Mouse (Mus musculus) limb, embryonic 15.5 days (tissue): ENCODE data around the gene Maea. TPM values are rescaled to one million over a fixed set of nuclear protein-coding genes. Genes with fewer than 3 reads are reported as not detected.

ENCODE experiments used
- ATAC-seq: fragments of 200-750 bp; cut with Nextera tagmentation; 2 replicates; pipeline ENCODE4 v1.8.0; 2017; ENCODE audit warnings: low read depth, moderate TSS enrichment; ENCODE audit not compliant: insufficient number of reproducible peaks, low FRiP score, low TSS enrichment
- H3K27ac ChIP-seq: fragments of 300-500 bp; sonication (generic); 2 replicates; pipeline ENCODE4 v1.5.1; 2015; ENCODE audit warnings: moderate library complexity, mild to moderate bottlenecking, inconsistent platforms
- H3K27me3 ChIP-seq: fragments of 300-500 bp; sonication (generic); 2 replicates; pipeline ENCODE4 v1.6.1; 2015; ENCODE audit warnings: inconsistent platforms
- H3K36me3 ChIP-seq: fragments of 300-500 bp; sonication (generic); 2 replicates; pipeline ENCODE4 v1.6.1; 2015; ENCODE audit warnings: inconsistent platforms
- H3K4me1 ChIP-seq: fragments of 300-500 bp; sonication (generic); 2 replicates; pipeline ENCODE4 v1.6.1; 2015; ENCODE audit warnings: inconsistent platforms
- H3K4me2 ChIP-seq: fragments of 300-500 bp; sonication (generic); 2 replicates; pipeline ENCODE4 v1.6.1; 2015; ENCODE audit warnings: mild to moderate bottlenecking, inconsistent platforms
- H3K4me3 ChIP-seq: fragments of 300-500 bp; sonication (generic); 2 replicates; pipeline ENCODE4 v1.5.1; 2015; ENCODE audit warnings: mild to moderate bottlenecking, inconsistent platforms
- H3K9ac ChIP-seq: fragments of 300-500 bp; sonication (generic); 2 replicates; pipeline ENCODE4 v1.6.1; 2015; ENCODE audit warnings: inconsistent platforms
- H3K9me3 ChIP-seq: fragments of 300-500 bp; sonication (generic); 2 replicates; pipeline ENCODE4 v1.6.1; 2016; ENCODE audit warnings: inconsistent platforms
- WGBS: fragments of 180-500 bp; shearing (Covaris S2); methylation state at CpG from one replicate; pipeline ENCODE4 v1.1.7; 2015; 5-methylcytosine and 5-hydroxymethylcytosine counted together
- polyA plus RNA-seq: library from polyadenylated mRNA; unstranded; fragments of >200 nt; fragmentation: Nextera tagmentation; extraction: Ambion mirVana; gene quantifications from 2 replicates; pipeline ENCODE4 v1.2.1, GENCODE M21; 2015

The Maea gene
- 114 and 119 TPM in 2 replicates for polyA plus RNA-seq

- peaks cover 15% of the 10 kb centered on the region; the same call in 1 of the 2 replicates for H3K36me3 ChIP-seq
- H3K27ac ChIP-seq: peak within 1 kb of the TSS; percentile 88
- ATAC-seq: peak; percentile 100
- peaks cover 12% of the 10 kb centered on the region for H3K4me1 ChIP-seq
- under 1% methylated on average over 70 of the region's 71 CpGs for WGBS
- H3K9ac ChIP-seq: peak within 1 kb of the TSS; percentile 98
- 0 out of 2 replicates have a peak, but pooled peaks cover 6% of the 10 kb centered on the region for H3K9me3 ChIP-seq
- peak within 1 kb of the TSS; percentile 100 for H3K4me3 ChIP-seq
- H3K27me3 ChIP-seq: no peaks in the 10 kb centered on the region
- peak within 1 kb of the TSS; percentile 62 for H3K4me2 ChIP-seq
Measured at GRCm38 (mm10) chr5:33335273-33335976, at the start of gene Maea. Maea (plus strand) TSS chr5:33335509.

GRCm38 (mm10) chr5:33293796-33294430 lies 41.4 kb upstream of the Maea start:
- Histone ChIP-seq H3K4me1 (no peaks in the 10 kb centered on the region), H3K9me3 (no peaks in the 10 kb centered on the region), H3K36me3 (no peaks in the 10 kb centered on the region), H3K4me2 (no peak overlapping the region), H3K27me3 (no peaks in the 10 kb centered on the region), H3K4me3 (no peak overlapping the region), H3K9ac (no peak overlapping the region), H3K27ac (no peak overlapping the region)
- 33% methylated on average over 16 of the region's 16 CpGs for WGBS
- no peak for ATAC-seq

GRCm38 (mm10) chr5:33297164-33297563 lies 38.1 kb upstream of the Maea start:
- Histone ChIP-seq H3K27me3 (no peaks in the 10 kb centered on the region), H3K9ac (no peak overlapping the region), H3K4me3 (no peak overlapping the region), H3K4me1 (no peaks in the 10 kb centered on the region), H3K36me3 (no peaks in the 10 kb centered on the region), H3K4me2 (no peak overlapping the region), H3K9me3 (no peaks in the 10 kb centered on the region), H3K27ac (no peak overlapping the region)
- 77% methylated on average over 6 of the region's 6 CpGs for WGBS
- ATAC-seq: no peak

GRCm38 (mm10) chr5:33301801-33302200 lies 33.5 kb upstream of the Maea start:
- WGBS: 74% methylated on average over 2 of the region's 2 CpGs
- no peaks in the 10 kb centered on the region for H3K9me3 ChIP-seq
- no peak for ATAC-seq
- no peaks in the 10 kb centered on the region for H3K27me3 ChIP-seq
- H3K4me2 ChIP-seq: no peak overlapping the region
- H3K4me1 ChIP-seq: no peaks in the 10 kb centered on the region
- H3K27ac ChIP-seq: no peak overlapping the region
- no peaks in the 10 kb centered on the region for H3K36me3 ChIP-seq
- H3K4me3 ChIP-seq: no peak overlapping the region
- no peak overlapping the region for H3K9ac ChIP-seq

- no peak for ATAC-seq
- Histone ChIP-seq H3K4me1 (no peaks in the 10 kb centered on the region), H3K27ac (no peak overlapping the region), H3K9ac (no peak overlapping the region), H3K4me2 (no peak overlapping the region), H3K4me3 (no peak overlapping the region), H3K27me3 (no peaks in the 10 kb centered on the region), H3K9me3 (no peaks in the 10 kb centered on the region), H3K36me3 (no peaks in the 10 kb centered on the region)
- WGBS: 68% methylated on average over 3 of the region's 3 CpGs
Measured at GRCm38 (mm10) chr5:33310704-33311462, 24.4 kb upstream of the Maea start.

- no peaks in the 10 kb centered on the region for H3K36me3 ChIP-seq
- WGBS: 80% methylated on average over 7 of the region's 7 CpGs
- H3K9ac ChIP-seq: no peak overlapping the region
Measured at GRCm38 (mm10) chr5:33312192-33312591, 23.1 kb upstream of the Maea start.

GRCm38 (mm10) chr5:33324491-33324890 lies 10.8 kb upstream of the Maea start:
- H3K9me3 ChIP-seq: no peaks in the 10 kb centered on the region
- H3K4me2 ChIP-seq: no peak overlapping the region
- no peak overlapping the region for H3K4me3 ChIP-seq
- no peak for ATAC-seq
- no peak overlapping the region for H3K27ac ChIP-seq
- no peaks in the 10 kb centered on the region for H3K36me3 ChIP-seq
- 48% methylated on average over 2 of the region's 2 CpGs for WGBS
- H3K9ac ChIP-seq: no peak overlapping the region
- no peaks in the 10 kb centered on the region for H3K4me1 ChIP-seq
- no peaks in the 10 kb centered on the region for H3K27me3 ChIP-seq

More at GRCm38 (mm10) chr5:33312192-33312591, 23.1 kb upstream of the Maea start:
- no peak overlapping the region for H3K27ac ChIP-seq
- H3K4me1 ChIP-seq: no peaks in the 10 kb centered on the region
- no peak overlapping the region for H3K4me2 ChIP-seq
- ATAC-seq: no peak
- no peak overlapping the region for H3K4me3 ChIP-seq
- H3K27me3 ChIP-seq: no peaks in the 10 kb centered on the region
- no peaks in the 10 kb centered on the region for H3K9me3 ChIP-seq

- no peak for ATAC-seq
- 23% methylated on average over 18 of the region's 18 CpGs for WGBS
- peak overlapping the region; percentile 100 for H3K4me3 ChIP-seq
- peak overlapping the region; percentile 54; the same call in 1 of the 2 replicates for H3K9ac ChIP-seq
- H3K9me3 ChIP-seq: 0 out of 2 replicates have a peak, but pooled peaks cover 6% of the 10 kb centered on the region
- peak overlapping the region; percentile 88 for H3K27ac ChIP-seq
- peaks cover 15% of the 10 kb centered on the region; the same call in 1 of the 2 replicates for H3K36me3 ChIP-seq
- peaks cover 12% of the 10 kb centered on the region for H3K4me1 ChIP-seq
- no peaks in the 10 kb centered on the region for H3K27me3 ChIP-seq
- peak overlapping the region; percentile 62 for H3K4me2 ChIP-seq
Measured at GRCm38 (mm10) chr5:33334381-33335272, 682 bp upstream of the Maea start.

- Histone ChIP-seq H3K27ac (peak overlapping the region; percentile 76), H3K4me3 (peak overlapping the region; percentile 100), H3K9ac (peak overlapping the region; percentile 98), H3K4me1 (peaks cover 12% of the 10 kb centered on the region), H3K27me3 (no peaks in the 10 kb centered on the region), H3K4me2 (peak overlapping the region; percentile 62), H3K9me3 (0 out of 2 replicates have a peak, but pooled peaks cover 6% of the 10 kb centered on the region), H3K36me3 (peaks cover 15% of the 10 kb centered on the region; the same call in 1 of the 2 replicates)
- ATAC-seq: 0 out of 2 replicates have a peak, but pooled peaks have one; percentile 13
- WGBS: under 1% methylated on average over 29 of the region's 31 CpGs
Measured at GRCm38 (mm10) chr5:33335977-33336360, 660 bp downstream of the Maea start.

GRCm38 (mm10) chr5:33337206-33337605 lies 1.9 kb downstream of the Maea start:
- Histone ChIP-seq H3K4me1 (peaks cover 12% of the 10 kb centered on the region), H3K27ac (no peak overlapping the region), H3K4me3 (no peak overlapping the region), H3K9me3 (0 out of 2 replicates have a peak, but pooled peaks cover 6% of the 10 kb centered on the region), H3K36me3 (peaks cover 15% of the 10 kb centered on the region; the same call in 1 of the 2 replicates), H3K9ac (no peak overlapping the region), H3K27me3 (no peaks in the 10 kb centered on the region), H3K4me2 (no peak overlapping the region)
- 70% methylated on average over 8 of the region's 8 CpGs for WGBS
- ATAC-seq: no peak

GRCm38 (mm10) chr5:33341165-33341564 lies 5.9 kb downstream of the Maea start:
- WGBS: 62% methylated on average over 6 of the region's 6 CpGs
- Histone ChIP-seq H3K4me3 (no peak overlapping the region), H3K36me3 (peaks cover 15% of the 10 kb centered on the region; the same call in 1 of the 2 replicates), H3K4me2 (no peak overlapping the region), H3K27ac (no peak overlapping the region), H3K4me1 (peaks cover 13% of the 10 kb centered on the region), H3K9ac (no peak overlapping the region), H3K9me3 (no peaks in the 10 kb centered on the region), H3K27me3 (no peaks in the 10 kb centered on the region)
- no peak for ATAC-seq
